Mouse (Mus musculus) olfactory bulb, adult 2 months (tissue): ENCODE results near the gene Idua. TPM values are rescaled to one million over a fixed set of nuclear protein-coding genes. Genes with fewer than 3 reads are reported as not detected.
A peak's percentile ranks its signal among the peaks of the same experiment; 100 is the strongest.
"Not testable (repeated sequence)": the region's sequence is repeated elsewhere in the genome, so short reads cannot be mapped to it uniquely, and the experiment has no call there.

ENCODE experiments used
- H3K27ac ChIP-seq: fragments of 200-500 bp; 2 replicates; pipeline ENCODE4 v1.5.1; 2012; ENCODE audit warnings: low read depth, low read length; ENCODE audit not compliant: insufficient read depth
- H3K4me1 ChIP-seq: fragments of 200-500 bp; 2 replicates; pipeline ENCODE4 v1.6.1; 2012; ENCODE audit warnings: low read length; ENCODE audit not compliant: control insufficient read depth, insufficient read depth
- H3K4me3 ChIP-seq: fragments of 200-500 bp; 2 replicates; pipeline ENCODE4 v1.5.1; 2012; ENCODE audit warnings: mild to moderate bottlenecking, low read depth, low read length, moderate library complexity; ENCODE audit not compliant: insufficient read depth
- CTCF ChIP-seq: fragments of 200-500 bp; IDR thresholded peaks from 2 replicates; pipeline ENCODE4 v1.5.1; 2012; ENCODE audit warnings: low read depth, mild to moderate bottlenecking, low read length, moderate library complexity; ENCODE audit not compliant: insufficient read depth
- POLR2A ChIP-seq: fragments of 200-500 bp; IDR thresholded peaks from 2 replicates; pipeline ENCODE4 v1.6.1; 2012; ENCODE audit warnings: mild to moderate bottlenecking, low read depth, low read length, moderate library complexity; ENCODE audit not compliant: insufficient read depth
- WGBS: fragments of 180-500 bp; shearing (Covaris S2); methylation state at CpG from one replicate; pipeline ENCODE4 v1.1.7; 2018; 5-methylcytosine and 5-hydroxymethylcytosine counted together
- polyA plus RNA-seq: library from polyadenylated mRNA; stranded (reverse); fragments of >200 nt; gene quantifications from 2 replicates; pipeline ENCODE4 v1.2.4, GENCODE M21; 2012; ENCODE audit warnings: low replicate concordance; ENCODE audit not compliant: missing spikeins, insufficient read depth, insufficient read length

Gene Idua
- polyA plus RNA-seq: not detected in 2 replicates

DNA sequence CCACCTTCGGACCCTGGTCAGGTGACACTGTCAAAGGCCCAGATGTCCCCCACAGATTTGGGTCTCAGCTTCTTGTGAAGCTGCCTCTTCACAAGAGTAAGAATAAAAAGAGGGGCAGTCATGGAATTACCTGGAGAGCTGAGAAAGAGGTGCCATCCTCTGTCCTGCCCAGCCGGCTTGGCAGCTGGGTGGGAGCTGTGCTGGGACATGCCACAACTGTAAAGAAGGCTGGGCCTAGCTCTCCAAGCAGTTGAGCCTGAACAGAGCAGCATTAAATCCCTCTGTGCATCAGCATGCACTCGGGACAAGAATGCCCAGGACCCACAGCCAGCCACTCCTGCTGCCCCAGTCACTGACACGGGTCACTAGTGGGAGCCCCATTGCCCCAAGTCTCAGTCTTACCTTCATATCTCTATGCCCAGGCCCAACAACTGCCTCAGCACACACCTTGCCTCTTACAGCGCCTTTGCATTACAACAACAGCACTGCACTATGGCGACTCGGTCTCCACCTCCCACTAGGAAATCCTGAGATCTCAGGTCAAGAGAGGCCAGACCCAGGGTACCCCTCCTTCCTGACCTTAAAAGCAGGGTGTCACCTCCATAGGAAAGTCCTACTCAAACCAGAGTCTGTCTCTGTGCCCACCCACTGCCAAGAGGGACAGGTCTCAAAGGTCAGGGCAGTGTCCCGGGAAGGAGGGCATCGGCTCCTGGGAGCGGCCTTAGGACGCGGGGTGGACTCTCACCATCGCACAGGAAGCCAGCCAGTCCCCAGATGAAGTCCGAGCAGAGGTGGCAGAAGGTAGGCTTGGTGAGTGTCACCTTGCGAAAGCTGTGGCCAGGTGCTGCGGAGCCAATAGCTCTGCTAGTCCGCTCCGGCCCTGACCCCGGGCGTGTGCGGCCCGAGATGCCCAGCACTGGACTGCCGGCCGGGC is at the start of gene Idua:
Idua (plus strand) TSS at position 634 of the 934 bp plus-strand sequence.
- TF ChIP-seq CTCF: no peak
- TF ChIP-seq POLR2A: no peak
- peak within 1 kb of the TSS; percentile 72 for H3K4me3 ChIP-seq
- H3K27ac ChIP-seq: no peak within 1 kb of the TSS
- peaks cover 18% of the 10 kb centered on the region for H3K4me1 ChIP-seq
- 7% methylated on average over 24 of the region's 24 CpGs for WGBS

DNA sequence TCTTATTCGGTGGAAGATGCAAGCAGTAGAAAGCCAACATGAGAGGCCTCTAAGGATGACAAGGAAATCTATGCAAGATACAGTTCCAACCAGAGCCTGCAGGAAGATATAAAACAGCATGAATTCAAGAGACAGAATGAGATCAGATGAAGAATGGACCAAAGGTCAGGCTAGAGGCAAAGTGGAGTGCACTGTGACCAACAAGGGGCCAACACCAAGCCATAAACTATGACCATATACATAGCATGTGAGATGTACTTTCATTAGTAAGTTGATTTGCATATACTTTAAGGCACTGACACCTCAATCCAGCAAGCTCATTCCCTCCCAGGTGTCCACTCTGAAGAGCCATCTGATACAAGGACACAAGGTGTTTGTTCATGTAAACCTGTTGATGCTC is 49.7 kb upstream of the Idua start:
- TF ChIP-seq CTCF (no peak), POLR2A (no peak)
- WGBS: 97% methylated on average over 1 of the region's 1 CpGs
- H3K4me1 ChIP-seq: no peaks in the 10 kb centered on the region
- H3K4me3 ChIP-seq: no peak overlapping the region
- no peak overlapping the region for H3K27ac ChIP-seq

DNA sequence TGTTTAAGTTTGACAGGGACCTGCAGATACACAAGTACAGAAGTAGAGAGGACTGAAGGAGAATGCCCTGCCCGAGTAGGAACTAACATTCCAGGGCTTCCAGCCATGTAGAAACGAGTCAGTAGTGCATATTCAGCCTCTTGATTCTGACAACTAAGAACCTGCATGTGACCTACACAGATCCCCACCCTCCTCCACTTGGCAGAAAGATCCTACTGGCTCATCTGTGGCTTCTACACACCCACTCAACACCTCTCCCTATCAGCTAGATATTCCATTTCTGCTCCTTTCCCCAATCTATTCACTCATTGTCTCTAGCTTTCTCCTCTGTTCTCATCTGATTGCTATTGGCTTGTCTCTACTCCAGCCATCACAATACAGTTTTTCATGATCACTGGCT is 38.3 kb upstream of the Idua start:
- 62% methylated on average over 2 of the region's 2 CpGs for WGBS
- no peak overlapping the region for H3K27ac ChIP-seq
- H3K4me1 ChIP-seq: no peaks in the 10 kb centered on the region
- no peak overlapping the region for H3K4me3 ChIP-seq
- TF ChIP-seq CTCF (no peak), POLR2A (no peak)

DNA sequence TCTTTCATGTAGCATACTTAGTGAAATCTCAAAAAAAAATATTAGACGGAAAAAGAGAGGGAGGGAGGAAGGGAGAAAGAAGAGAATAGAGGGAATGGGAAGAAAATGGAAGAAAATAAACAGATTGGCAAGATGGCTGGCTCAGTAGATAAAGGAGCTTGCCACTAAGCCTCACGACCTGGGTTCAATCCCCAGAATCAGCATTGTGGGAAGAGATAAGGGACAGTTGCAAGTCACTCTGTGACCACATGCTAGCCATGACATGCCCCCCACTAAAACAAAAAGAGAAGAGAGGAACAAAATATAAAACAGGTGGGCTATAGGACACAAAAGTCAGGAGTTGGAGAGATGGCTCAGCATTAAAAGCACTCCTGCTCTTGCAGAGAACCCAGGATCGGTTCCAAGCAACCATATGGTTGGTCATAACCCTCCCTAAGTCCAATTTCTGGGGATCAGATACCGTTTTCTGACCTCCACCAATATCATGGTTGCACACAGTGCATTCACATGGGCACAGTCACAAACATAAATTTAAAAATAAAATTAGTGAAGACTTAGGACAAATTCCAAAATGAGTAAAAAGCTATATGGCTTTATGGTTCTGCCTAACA is 34.0 kb upstream of the Idua start:
- 83% methylated on average over 4 of the region's 4 CpGs for WGBS
- H3K4me1 ChIP-seq: 0 out of 2 replicates have a peak, but pooled peaks cover 2% of the 10 kb centered on the region
- H3K27ac ChIP-seq: no peak overlapping the region
- TF ChIP-seq POLR2A (no peak), CTCF (no peak)
- H3K4me3 ChIP-seq: no peak overlapping the region

DNA sequence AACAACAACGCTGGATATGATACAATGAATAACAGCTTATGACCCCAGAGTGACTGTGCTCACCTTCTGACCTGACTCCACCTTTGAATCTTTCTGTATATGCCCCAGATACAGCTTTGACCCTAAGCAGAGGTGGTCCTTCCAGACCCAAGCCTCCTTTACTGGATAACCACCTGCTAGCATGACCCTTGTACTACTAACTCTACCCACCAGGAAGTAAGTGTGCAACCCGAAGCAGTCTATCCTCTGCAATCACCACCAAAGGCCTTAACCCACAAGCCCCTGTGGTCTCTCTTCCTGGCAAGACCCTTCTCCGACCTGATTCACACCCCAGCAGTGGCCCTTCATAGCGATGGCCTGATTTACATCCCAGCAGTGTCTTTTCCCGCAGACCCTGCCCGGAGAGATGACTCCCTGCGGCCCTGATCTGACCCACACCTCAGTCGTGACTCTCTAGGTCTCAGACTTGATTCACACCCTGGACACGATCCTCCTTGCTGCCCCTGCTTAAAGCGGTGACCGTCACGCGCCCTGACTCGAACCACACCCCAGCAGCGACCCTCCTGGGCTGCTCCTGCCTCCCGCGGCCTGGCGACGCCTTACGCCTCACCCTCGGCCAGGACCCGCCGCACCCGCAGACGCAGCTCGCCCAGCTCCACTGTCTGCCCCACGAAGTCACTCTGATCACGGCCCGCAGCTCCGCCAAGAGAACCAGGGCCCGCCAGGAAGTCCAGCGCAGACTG is 31.1 kb upstream of the Idua start:
- WGBS: under 1% methylated on average over 32 of the region's 32 CpGs
- peak overlapping the region; percentile 76 for H3K27ac ChIP-seq
- H3K4me3 ChIP-seq: peak overlapping the region; percentile 82
- H3K4me1 ChIP-seq: 0 out of 2 replicates have a peak, but pooled peaks cover 2% of the 10 kb centered on the region
- TF ChIP-seq POLR2A (no peak), CTCF (no peak)

DNA sequence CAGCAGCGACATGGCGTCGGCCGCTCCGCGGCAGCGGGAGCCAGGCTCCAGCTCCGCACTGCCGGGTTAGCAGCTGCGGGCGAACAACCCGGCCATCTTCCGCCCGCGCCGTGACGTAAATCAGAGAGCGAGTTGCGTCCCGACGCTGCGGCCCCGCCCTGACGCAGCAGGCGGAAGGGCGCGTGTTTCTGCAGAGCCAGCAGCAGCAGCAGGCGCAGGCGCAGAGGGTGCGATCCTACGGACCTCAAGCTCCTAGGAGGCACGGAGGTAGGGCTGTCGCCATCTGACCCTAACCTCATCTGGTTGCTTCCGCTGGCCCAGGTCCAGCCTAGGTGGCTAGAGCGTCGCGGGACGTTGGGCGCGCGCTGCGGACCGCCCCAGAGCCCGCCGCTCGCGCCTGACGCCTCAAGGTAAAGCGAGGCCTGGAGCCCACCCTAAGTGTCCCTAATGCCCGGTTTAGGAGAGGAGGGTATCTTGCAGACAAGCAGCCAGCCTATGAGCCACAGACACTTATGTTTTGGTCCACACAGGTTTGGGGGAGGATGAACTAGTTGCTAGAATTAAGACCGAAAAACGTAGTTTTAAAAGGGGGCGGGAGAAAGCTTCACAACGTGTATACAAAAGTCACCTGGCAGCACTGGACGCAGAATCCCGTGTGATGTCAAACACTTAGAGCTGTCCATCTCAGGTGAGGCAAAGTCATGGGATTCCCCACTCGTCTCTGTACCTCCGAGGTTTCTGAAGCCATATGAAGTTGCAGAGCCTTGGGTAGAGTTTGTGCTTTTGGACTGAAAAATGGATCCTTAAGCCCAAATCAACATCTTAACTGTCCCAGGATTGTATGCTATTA is 30.3 kb upstream of the Idua start, which contains the start of the genes Gak and Tmem175:
Gak (minus strand) TSS at position 122 of the 850 bp plus-strand sequence.
Tmem175 (plus strand) TSS at position 137 of the 850 bp plus-strand sequence.
- 0 out of 2 replicates have a peak, but pooled peaks cover 2% of the 10 kb centered on the region for H3K4me1 ChIP-seq
- H3K4me3 ChIP-seq: peak within 1 kb of the TSS; percentile 82
- under 1% methylated on average over 58 of the region's 58 CpGs for WGBS
- no peak for TF ChIP-seq CTCF
- TF ChIP-seq POLR2A: peak; percentile 98
- peak within 1 kb of the TSS; percentile 76 for H3K27ac ChIP-seq

DNA sequence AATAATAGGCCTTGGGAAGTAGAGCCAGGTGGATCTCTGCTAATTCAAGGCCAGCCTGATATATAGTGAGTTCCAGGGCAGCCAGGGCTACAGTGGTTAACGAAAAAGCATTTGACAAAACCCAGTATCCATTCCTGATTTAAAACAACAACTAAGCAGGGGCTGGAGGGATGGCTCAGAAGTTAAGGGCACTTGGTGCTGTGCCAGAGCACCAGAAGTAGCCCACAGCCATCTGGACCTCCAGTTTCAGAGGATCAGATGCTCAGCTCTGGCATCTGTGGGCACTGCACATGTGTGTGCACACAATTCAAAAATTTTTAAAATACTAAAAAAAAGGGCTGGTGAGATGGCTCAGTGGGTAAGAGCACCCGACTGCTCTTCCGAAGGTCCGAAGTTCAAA is 26.5 kb upstream of the Idua start:
- H3K4me1 ChIP-seq: no peaks in the 10 kb centered on the region
- TF ChIP-seq POLR2A: no peak
- no peak for TF ChIP-seq CTCF
- WGBS: 84% methylated on average over 4 of the region's 4 CpGs

DNA sequence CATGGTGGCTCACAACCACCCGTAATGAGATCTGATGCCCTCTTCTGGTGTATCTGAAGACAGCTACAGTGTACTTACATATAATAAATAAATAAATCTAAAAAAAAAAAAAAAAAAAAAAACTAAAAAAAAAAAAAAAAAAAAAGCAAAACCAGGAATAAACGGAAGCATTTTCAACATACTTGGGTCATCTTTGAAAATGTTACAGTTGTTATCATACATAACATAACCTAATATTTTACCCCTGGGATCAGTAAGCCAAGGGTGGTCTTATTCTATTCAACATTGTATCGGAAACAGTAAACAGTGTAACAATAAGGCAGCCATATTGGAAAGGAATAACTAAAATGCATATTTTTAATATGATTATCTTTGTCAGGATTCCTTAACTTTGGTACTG is 26.0 kb upstream of the Idua start:
- not testable (repeated sequence) for H3K4me3 ChIP-seq, H3K27ac ChIP-seq, H3K4me1 ChIP-seq
- 87% methylated on average over 2 of the region's 3 CpGs for WGBS

More for the DNA sequence above, 26.5 kb upstream of the Idua start:
- no peak overlapping the region for H3K4me3 ChIP-seq
- H3K27ac ChIP-seq: no peak overlapping the region
